Mouse (Mus musculus): ENCODE data around the gene Tmem222. TPM values are rescaled to one million over a fixed set of nuclear protein-coding genes. Genes with fewer than 3 reads are reported as not detected.

Gene Tmem222
- total and polyA plus RNA-seq, 3 experiments = 51.8 to 69.2 TPM; not detected in 1

- peaks cover 8 to 48% of the 10 kb centered on the region in 2 experiments for H3K4me1 ChIP-seq (ENCODE audit: control insufficient read depth in 1 of 2, insufficient read depth in 2 of 2, low read length in 2 of 2)
- no peak overlapping the region for H3K27ac ChIP-seq (ENCODE audit: control insufficient read depth, low read depth, low read length)
- peaks cover 0 to 39% of the 10 kb centered on the region in 2 experiments; a peak in 2 of 4 replicates for H3K36me3 ChIP-seq (ENCODE audit: control insufficient read depth in 1 of 2, insufficient read depth in 2 of 2, low read length in 2 of 2)
- H3K4me3 ChIP-seq (ENCODE audit: control insufficient read depth in 1 of 2, insufficient read depth in 1 of 2, low read depth in 2 of 2, low read length in 2 of 2) = no peak overlapping the region
- no peaks in the 10 kb centered on the region for H3K27me3 ChIP-seq (ENCODE audit: control insufficient read depth in 1 of 2, insufficient read depth in 2 of 2, low read length in 2 of 2)
- DNase-seq (ENCODE audit: low read depth, low spot score) = no peak
- H3K9ac ChIP-seq (ENCODE audit: control insufficient read depth, low read depth, low read length, poor library complexity, severe bottlenecking) = no peak overlapping the region
- TF ChIP-seq KAT2A (conservative IDR thresholded peaks at IDR 0.05; ENCODE audit: low read depth, low read length) (no peak), UBTF (IDR thresholded peaks at IDR 0.05; ENCODE audit: borderline replicate concordance, insufficient read depth, low read depth, low read length) (no peak), SIN3A (IDR thresholded peaks at IDR 0.05; ENCODE audit: low read length) (no peak), ZNF384 (IDR thresholded peaks at IDR 0.05; ENCODE audit: low read depth, low read length) (no peak), USF2 (IDR thresholded peaks at IDR 0.05; ENCODE audit: borderline replicate concordance in 1 of 2, insufficient read depth in 1 of 2, low read depth in 1 of 2, low read length in 2 of 2) (no peak), ZKSCAN1 (IDR thresholded peaks at IDR 0.05; ENCODE audit: low read depth, low read length) (no peak), USF1 (IDR thresholded peaks at IDR 0.05; ENCODE audit: low read depth, low read length) (no peak), MEF2A (IDR thresholded peaks at IDR 0.05; ENCODE audit: extremely low read depth, insufficient replicate concordance, low read depth, low read length, poor library complexity, severe bottlenecking) (no peak), MYC (IDR thresholded peaks at IDR 0.05; ENCODE audit: low read depth, low read length) (no peak), POLR2A (IDR thresholded peaks at IDR 0.05; ENCODE audit: control insufficient read depth in 1 of 2, insufficient read depth in 1 of 2, low read depth in 1 of 2, low read length in 2 of 2, poor library complexity in 1 of 2) (no peak), NELFE (IDR thresholded peaks at IDR 0.05; ENCODE audit: low read depth, low read length) (no peak), MAFK (IDR thresholded peaks at IDR 0.05; ENCODE audit: borderline replicate concordance, low read depth, low read length) (no peak), RAD21 (IDR thresholded peaks at IDR 0.05; ENCODE audit: low read depth, low read length) (no peak)
- no peaks in the 10 kb centered on the region; the same call in 1 of the 2 replicates for H3K79me2 ChIP-seq (ENCODE audit: control insufficient read depth, insufficient read depth, low read length, poor library complexity)
- H3K9me3 ChIP-seq (replicated peaks; ENCODE audit: insufficient read depth, low read length) = no peaks in the 10 kb centered on the region
Observed at GRCm38 (mm10) chr4:133282656-133283055, 5.1 kb upstream of the Tmem222 start.

DNA sequence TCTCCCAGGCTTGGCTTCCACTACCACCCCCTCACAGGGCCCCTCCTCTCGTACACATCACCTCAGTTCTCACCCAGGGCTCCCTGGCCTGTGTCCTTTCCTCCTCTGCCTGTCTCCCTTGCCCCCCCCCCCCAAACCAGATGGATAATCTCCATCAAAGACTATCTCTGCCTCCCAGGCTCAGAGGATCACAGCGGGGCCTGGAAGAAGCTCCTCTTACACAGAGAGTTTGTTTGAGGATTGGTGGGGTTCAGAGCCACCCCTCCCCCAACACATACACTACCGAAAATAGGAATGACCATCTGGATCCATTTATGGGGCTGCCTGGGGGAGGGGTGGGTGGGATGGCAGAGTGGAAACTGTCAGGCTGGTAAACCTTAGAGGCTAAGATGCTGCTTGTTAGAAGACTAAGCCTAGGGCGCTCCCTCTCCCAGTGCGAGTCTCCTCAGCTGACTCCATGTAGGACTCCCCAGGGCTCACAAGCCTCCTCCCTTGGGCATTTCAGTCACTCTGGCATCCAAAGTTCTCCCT, 4.4 kb upstream of the Tmem222 start:
- H3K4me3 ChIP-seq (ENCODE audit: control insufficient read depth in 1 of 2, insufficient read depth in 1 of 2, low read depth in 2 of 2, low read length in 2 of 2) = peak overlapping the region in 1 of 2 experiments; percentile 34; a peak in 2 of 4 replicates
- DNase-seq (ENCODE audit: low read depth, low spot score) = no peak
- H3K4me1 ChIP-seq (ENCODE audit: control insufficient read depth in 1 of 2, insufficient read depth in 2 of 2, low read length in 2 of 2) = peaks cover 8 to 48% of the 10 kb centered on the region in 2 experiments
- H3K36me3 ChIP-seq (ENCODE audit: control insufficient read depth in 1 of 2, insufficient read depth in 2 of 2, low read length in 2 of 2) = peaks cover 0 to 39% of the 10 kb centered on the region in 2 experiments; a peak in 2 of 4 replicates
- peaks cover 5% of the 10 kb centered on the region for H3K79me2 ChIP-seq (ENCODE audit: control insufficient read depth, insufficient read depth, low read length, poor library complexity)
- H3K27me3 ChIP-seq (ENCODE audit: control insufficient read depth in 1 of 2, insufficient read depth in 2 of 2, low read length in 2 of 2) = no peaks in the 10 kb centered on the region
- 0 out of 2 replicates have a peak overlapping the region, but pooled peaks have one; percentile 31 for H3K9ac ChIP-seq (ENCODE audit: control insufficient read depth, low read depth, low read length, poor library complexity, severe bottlenecking)
- TF ChIP-seq BHLHE40 (IDR thresholded peaks at IDR 0.05; ENCODE audit: borderline replicate concordance, low read depth, low read length) = no peak
- no peak for TF ChIP-seq TBP (IDR thresholded peaks at IDR 0.05; ENCODE audit: low read depth, low read length)
- peak in 1 of 2 experiments; percentile 9; a peak in 1 of 4 replicates for TF ChIP-seq EP300 (IDR thresholded peaks at IDR 0.05; ENCODE audit: low read depth in 1 of 2, low read length in 2 of 2)
- no peak for TF ChIP-seq ZMIZ1 (IDR thresholded peaks at IDR 0.05; ENCODE audit: low read depth, low read length)
- no peak for TF ChIP-seq HCFC1 (IDR thresholded peaks at IDR 0.05; ENCODE audit: low read depth, low read length)
- no peak for TF ChIP-seq CHD2 (IDR thresholded peaks at IDR 0.05; ENCODE audit: low read length)
- no peak for TF ChIP-seq JUND (IDR thresholded peaks at IDR 0.05; ENCODE audit: low read depth, low read length)
- TF ChIP-seq ELF1 (IDR thresholded peaks at IDR 0.05; ENCODE audit: low read depth, low read length) = no peak
- TF ChIP-seq MAFK (IDR thresholded peaks at IDR 0.05; ENCODE audit: borderline replicate concordance, low read depth, low read length) = no peak
- no peak for TF ChIP-seq E2F4 (IDR thresholded peaks at IDR 0.05; ENCODE audit: borderline replicate concordance, low read depth, low read length)
- 0 out of 2 replicates have a peak, but pooled peaks have one; percentile 10 for TF ChIP-seq RCOR1 (IDR thresholded peaks at IDR 0.05; ENCODE audit: low read depth, low read length)
- TF ChIP-seq MAX (IDR thresholded peaks at IDR 0.05; ENCODE audit: low read length) = no peak
- no peak for TF ChIP-seq MAZ (IDR thresholded peaks at IDR 0.05; ENCODE audit: low read depth, low read length)
- TF ChIP-seq SIN3A (IDR thresholded peaks at IDR 0.05; ENCODE audit: low read length) = no peak
- peak; percentile 15; the same call in 1 of the 2 replicates for TF ChIP-seq TAL1 (IDR thresholded peaks at IDR 0.05; ENCODE audit: low read length)
- TF ChIP-seq MEF2A (IDR thresholded peaks at IDR 0.05; ENCODE audit: extremely low read depth, insufficient replicate concordance, low read depth, low read length, poor library complexity, severe bottlenecking) = no peak
- TF ChIP-seq CTCF (IDR thresholded peaks at IDR 0.05 in 2 of 3, conservative IDR thresholded peaks at IDR 0.05 in 1 of 3; ENCODE audit: control insufficient read depth in 1 of 3, insufficient read depth in 1 of 3, low read depth in 2 of 3, low read length in 3 of 3, poor library complexity in 1 of 3, severe bottlenecking in 1 of 3) = no peak
- no peak for TF ChIP-seq POLR2AphosphoS2 (IDR thresholded peaks at IDR 0.05; ENCODE audit: low read length)
- no peak for TF ChIP-seq NELFE (IDR thresholded peaks at IDR 0.05; ENCODE audit: low read depth, low read length)
- TF ChIP-seq UBTF (IDR thresholded peaks at IDR 0.05; ENCODE audit: borderline replicate concordance, insufficient read depth, low read depth, low read length) = no peak
- no peak for TF ChIP-seq ZNF384 (IDR thresholded peaks at IDR 0.05; ENCODE audit: low read depth, low read length)
- TF ChIP-seq USF1 (IDR thresholded peaks at IDR 0.05; ENCODE audit: low read depth, low read length) = no peak
- 0 out of 2 replicates have a peak, but pooled peaks have one; percentile 1 for TF ChIP-seq SMC3 (IDR thresholded peaks at IDR 0.05; ENCODE audit: low read depth, low read length)
- TF ChIP-seq ZKSCAN1 (IDR thresholded peaks at IDR 0.05; ENCODE audit: low read depth, low read length) = no peak
- H3K9me3 ChIP-seq (replicated peaks; ENCODE audit: insufficient read depth, low read length) = no peaks in the 10 kb centered on the region
- peak overlapping the region; percentile 85 for H3K27ac ChIP-seq (ENCODE audit: control insufficient read depth, low read depth, low read length)
